Mouse (Mus musculus) erythroid progenitor cell, adult 5-6 weeks (primary cell): ENCODE results near the gene Tef. TPM values are rescaled to one million over a fixed set of nuclear protein-coding genes. Genes with fewer than 3 reads are reported as not detected.
A peak's percentile ranks its signal among the peaks of the same experiment; 100 is the strongest.

ENCODE experiments used
- ATAC-seq: replicated peaks from 2 replicates; pipeline ENCODE4 v1.8.0; 2016; ENCODE audit warnings: moderate number of reproducible peaks, mild to moderate bottlenecking, moderate TSS enrichment, inconsistent platforms; ENCODE audit not compliant: poor library complexity, low FRiP score, severe bottlenecking
- total RNA-seq, 2 experiments: library from RNA; stranded (forward) in 1 of 2; stranded (reverse) in 1 of 2; fragments of 150-400 nt in 1 of 2; fragments of 186-747, 209-891 nt in 1 of 2; gene quantifications; 2 replicates each; pipeline versions ENCODE4 v1.2.3 to v1.2.4; 2015 to 2017; ENCODE audit warnings: low replicate concordance in 2 of 2

The Tef gene
- total RNA-seq, 2 experiments from 2014 or later: 1.7 to 2.1 TPM

DNA sequence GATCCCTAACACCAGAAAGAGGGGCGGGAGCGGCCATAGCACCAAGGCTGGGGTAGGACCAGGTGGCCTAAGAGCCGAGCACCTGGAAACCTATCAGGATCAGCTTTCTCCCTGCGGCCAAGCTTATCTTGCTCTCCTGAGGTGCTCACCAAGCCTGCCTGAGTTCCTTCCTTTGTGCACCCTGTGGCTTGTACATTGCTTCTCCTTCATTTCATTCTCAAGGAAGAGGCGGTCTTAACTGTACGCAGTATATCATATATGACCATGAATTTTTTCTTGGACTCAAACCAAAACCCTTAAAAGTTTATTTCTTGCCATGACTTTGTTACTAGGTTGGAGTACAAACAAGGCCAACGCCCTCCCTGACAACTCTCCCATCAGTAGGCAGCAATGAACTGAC is 62.0 kb downstream of the Tef start:
- no peak for ATAC-seq

DNA sequence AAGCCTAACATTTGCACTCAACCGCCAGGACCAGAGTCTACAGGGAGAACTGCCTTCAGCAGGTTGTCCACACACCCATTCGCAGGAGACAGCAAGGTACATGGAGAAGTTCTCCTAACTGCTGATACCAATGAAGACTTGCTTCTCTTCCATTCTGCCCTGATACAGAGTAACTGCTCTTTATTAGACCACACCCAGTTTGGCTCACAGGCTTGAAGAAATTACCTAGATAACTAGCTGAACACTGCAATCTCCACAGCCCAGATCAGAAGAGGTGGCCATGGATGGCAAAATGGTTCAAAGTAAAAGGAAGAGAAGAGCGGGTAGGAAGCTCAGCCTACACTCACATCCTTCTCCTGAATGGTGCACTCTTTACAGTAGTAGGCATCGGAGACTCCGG is 67.8 kb downstream of the Tef start:
- ATAC-seq: peak; percentile 32; the same call in 1 of the 2 replicates

DNA sequence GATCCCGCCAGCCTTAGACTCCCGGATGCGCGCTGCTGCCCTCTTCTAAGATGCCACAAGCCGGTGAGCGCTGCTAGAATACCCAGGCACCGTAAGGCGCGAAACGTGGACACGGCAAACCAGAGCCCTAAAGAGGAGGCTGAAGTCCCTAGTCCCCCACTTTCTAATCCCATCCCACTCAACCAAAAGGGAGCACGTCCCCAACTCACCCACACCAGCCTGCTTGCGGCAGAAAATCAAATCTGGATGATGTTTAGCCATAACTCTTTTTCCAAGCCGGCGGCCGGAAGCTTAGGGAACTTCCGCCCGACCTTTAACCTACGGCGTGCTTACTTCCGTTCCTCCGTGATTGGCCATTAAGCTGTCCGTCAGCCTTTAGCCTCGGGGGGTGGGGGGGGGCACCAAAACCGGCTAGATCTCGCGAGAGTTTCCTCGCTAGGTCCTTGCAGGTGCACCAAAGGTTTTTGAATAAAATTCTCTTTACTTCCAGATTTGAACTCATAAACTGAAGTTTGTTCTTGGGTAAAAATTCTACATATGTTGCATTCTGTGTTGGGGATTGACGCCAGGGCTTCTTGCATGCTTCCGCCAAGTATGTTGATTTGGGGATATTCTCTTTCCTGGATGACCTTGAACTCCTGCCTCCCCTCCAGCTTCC is 69.5 kb downstream of the Tef start, which contains the start of gene Phf5a:
Gene Phf5a, minus strand, starts transcription at position 308 of the 658 bp plus-strand sequence.
- ATAC-seq: peak; percentile 90

DNA sequence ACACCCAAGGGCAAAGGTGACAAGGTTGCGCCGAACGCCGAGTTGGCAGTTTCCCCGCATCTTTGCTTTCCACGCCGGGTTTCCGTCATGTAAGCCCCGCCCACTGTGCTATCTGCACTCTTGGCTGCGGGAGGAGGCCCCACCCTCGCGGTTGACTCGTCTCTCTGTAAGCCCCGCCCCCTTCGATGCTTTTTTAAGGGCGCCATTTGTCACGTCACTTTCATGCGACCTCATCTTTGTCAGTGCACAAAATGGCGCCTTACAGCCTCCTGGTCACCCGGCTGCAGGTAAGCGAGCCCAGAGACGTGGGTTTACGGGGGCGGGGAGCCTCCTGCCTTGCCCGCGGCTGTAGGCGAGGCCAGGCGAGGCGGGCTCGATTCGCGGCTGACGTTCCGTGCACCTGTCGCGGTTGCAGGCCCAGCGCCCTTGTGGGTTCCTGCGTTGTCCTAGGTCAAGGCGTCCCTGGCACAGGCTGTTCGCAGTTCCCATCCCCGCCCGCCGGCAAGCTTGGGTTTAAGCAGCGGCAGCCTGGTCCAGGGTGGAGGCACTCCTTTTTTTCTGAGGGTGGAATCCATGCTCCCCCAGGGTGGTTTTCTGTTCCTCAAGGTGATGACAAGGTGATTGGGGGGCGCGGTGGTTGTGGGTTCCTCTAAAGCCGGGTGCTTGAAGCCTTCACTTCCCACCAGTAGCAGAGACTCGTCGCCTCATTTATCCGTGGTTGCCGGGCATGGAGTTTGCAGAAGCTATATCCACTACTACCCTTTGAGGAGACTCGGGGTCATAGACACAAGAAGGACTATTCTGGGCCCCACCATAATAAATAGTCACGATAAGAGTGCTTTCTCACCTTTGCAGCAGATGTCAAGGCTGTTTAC is 70.3 kb downstream of the Tef start, which contains the start of gene Aco2:
Gene Aco2, plus strand, starts transcription at position 48 of the 875 bp plus-strand sequence.
- peak; percentile 91 for ATAC-seq

Other genes starting within 250 kb of the Tef start
- gene Ep300, start 217.1 kb upstream of the Tef start, total RNA-seq (2015; ENCODE audit: low replicate concordance): 135 and 137 TPM in 2 replicates
- gene Ep300, start 217.1 kb upstream of the Tef start, total RNA-seq (2017; ENCODE audit: low replicate concordance): 81.7 and 111 TPM in 2 replicates
- gene L3mbtl2, start 138.5 kb upstream of the Tef start, total RNA-seq (2015; ENCODE audit: low replicate concordance): 6.1 and 10.9 TPM in 2 replicates
- 10.4 and 30.9 TPM in 2 replicates for gene L3mbtl2, start 138.5 kb upstream of the Tef start, total RNA-seq (2017; ENCODE audit: low replicate concordance)
- not detected in 2 replicates for gene Chadl, start 105.1 kb upstream of the Tef start, total RNA-seq (2015; ENCODE audit: low replicate concordance)
- gene Chadl, start 105.1 kb upstream of the Tef start, total RNA-seq (2017; ENCODE audit: low replicate concordance): not detected in 2 replicates
- gene Zc3h7b, start 57.4 kb upstream of the Tef start, total RNA-seq (2015; ENCODE audit: low replicate concordance): 4.6 and 7.2 TPM in 2 replicates
- 1.8 and 3.6 TPM in 2 replicates for gene Zc3h7b, start 57.4 kb upstream of the Tef start, total RNA-seq (2017; ENCODE audit: low replicate concordance)
- 103 and 106 TPM in 2 replicates for gene Rangap1, start 56.9 kb upstream of the Tef start, total RNA-seq (2015; ENCODE audit: low replicate concordance)
- gene Rangap1, start 56.9 kb upstream of the Tef start, total RNA-seq (2017; ENCODE audit: low replicate concordance): 162 and 182 TPM in 2 replicates
- gene Tob2, start 56.4 kb downstream of the Tef start, total RNA-seq (2015; ENCODE audit: low replicate concordance): 9.7 and 10.5 TPM in 2 replicates
- 8.7 and 9.4 TPM in 2 replicates for gene Tob2, start 56.4 kb downstream of the Tef start, total RNA-seq (2017; ENCODE audit: low replicate concordance)
- gene Phf5a, start 69.5 kb downstream of the Tef start, total RNA-seq (2015; ENCODE audit: low replicate concordance): 49.0 and 58.3 TPM in 2 replicates
- gene Phf5a, start 69.5 kb downstream of the Tef start, total RNA-seq (2017; ENCODE audit: low replicate concordance): 18.6 and 46.0 TPM in 2 replicates
- 44.4 and 51.5 TPM in 2 replicates for gene Aco2, start 69.9 kb downstream of the Tef start, total RNA-seq (2015; ENCODE audit: low replicate concordance)
- gene Aco2, start 69.9 kb downstream of the Tef start, total RNA-seq (2017; ENCODE audit: low replicate concordance): 72.2 and 113 TPM in 2 replicates
- gene Polr3h, start 123.8 kb downstream of the Tef start, total RNA-seq (2015; ENCODE audit: low replicate concordance): 1.1 and 6.7 TPM in 2 replicates
- gene Polr3h, start 123.8 kb downstream of the Tef start, total RNA-seq (2017; ENCODE audit: low replicate concordance): 6.0 and 9.1 TPM in 2 replicates
- gene Csdc2, start 134.3 kb downstream of the Tef start, total RNA-seq (2015; ENCODE audit: low replicate concordance): not detected in 2 replicates
- not detected in 2 replicates for gene Csdc2, start 134.3 kb downstream of the Tef start, total RNA-seq (2017; ENCODE audit: low replicate concordance)
- 17.6 and 18.0 TPM in 2 replicates for gene Pmm1, start 158.5 kb downstream of the Tef start, total RNA-seq (2015; ENCODE audit: low replicate concordance)
- 9.4 and 14.2 TPM in 2 replicates for gene Pmm1, start 158.5 kb downstream of the Tef start, total RNA-seq (2017; ENCODE audit: low replicate concordance)
- not detected in 2 replicates for gene 1700029P11Rik, start 178.1 kb downstream of the Tef start, total RNA-seq (2015; ENCODE audit: low replicate concordance)
- not detected in 2 replicates for gene 1700029P11Rik, start 178.1 kb downstream of the Tef start, total RNA-seq (2017; ENCODE audit: low replicate concordance)
- 64.9 and 89.3 TPM in 2 replicates for gene Xrcc6, start 185.4 kb downstream of the Tef start, total RNA-seq (2015; ENCODE audit: low replicate concordance)
- gene Xrcc6, start 185.4 kb downstream of the Tef start, total RNA-seq (2017; ENCODE audit: low replicate concordance): 104 and 112 TPM in 2 replicates
- 21.0 and 34.2 TPM in 2 replicates for gene Desi1, start 231.4 kb downstream of the Tef start, total RNA-seq (2015; ENCODE audit: low replicate concordance)
- 7.9 and 10.7 TPM in 2 replicates for gene Desi1, start 231.4 kb downstream of the Tef start, total RNA-seq (2017; ENCODE audit: low replicate concordance)
- 62.7 and 97.3 TPM in 2 replicates for gene Snu13, start 245.2 kb downstream of the Tef start, total RNA-seq (2015; ENCODE audit: low replicate concordance)
- 46.7 and 52.1 TPM in 2 replicates for gene Snu13, start 245.2 kb downstream of the Tef start, total RNA-seq (2017; ENCODE audit: low replicate concordance)